In genomic region chr11:75572301-75572791, GRCm38 (mm10) we compare ENCODE assay signal across 8 mouse cellular contexts. TPM values are rescaled to one million over a fixed set of nuclear protein-coding genes. Genes with fewer than 3 reads are reported as not detected.
DNase-seq lines count a peak whose midpoint lies in the region; ATAC-seq and TF ChIP-seq lines count a peak whose summit lies in the region.

No protein-coding gene starts in this region.

- no peak overlapping the region for H3K4me3 ChIP-seq in kidney, adult 2 months (ENCODE audit: insufficient read depth, low read depth, low read length)
- H3K4me3 ChIP-seq in embryonic facial prominence, embryonic 10.5 days: peak overlapping the region; percentile 36
- H3K4me3 ChIP-seq in hindbrain, embryonic 14.5 days (replicated peaks; ENCODE audit: low read length): no peak overlapping the region
- no peak overlapping the region for H3K4me3 ChIP-seq in midbrain, embryonic 13.5 days (replicated peaks)

- H3K36me3 ChIP-seq in kidney, adult 2 months (ENCODE audit: control insufficient read depth, insufficient read depth, low read length): no peaks in the 10 kb centered on the region; the same call in 1 of the 2 replicates
- H3K36me3 ChIP-seq in embryonic facial prominence, embryonic 10.5 days (replicated peaks): peaks cover 14% of the 10 kb centered on the region; the same call in 1 of the 2 replicates
- H3K36me3 ChIP-seq in hindbrain, embryonic 14.5 days (replicated peaks; ENCODE audit: control insufficient read depth, insufficient read depth): peaks cover 38% of the 10 kb centered on the region
- H3K36me3 ChIP-seq in midbrain, embryonic 13.5 days: peaks cover 35% of the 10 kb centered on the region

- H3K4me2 ChIP-seq in hindbrain, embryonic 14.5 days (replicated peaks): no peak overlapping the region
- H3K4me2 ChIP-seq in midbrain, embryonic 13.5 days (replicated peaks): no peak overlapping the region

- no peak for DNase-seq in kidney, adult 2 months
- no peak for DNase-seq in kidney, postnatal 10 days
- no peak for DNase-seq in embryonic facial prominence, embryonic 10.5 days (ENCODE audit: low spot score)
- no peak for DNase-seq in hindbrain, embryonic 14.5 days (ENCODE audit: low spot score)
- DNase-seq in thymus, postnatal 36 days: peak; percentile 43 to 62
- DNase-seq in ovary, postnatal 36 days (ENCODE audit: low spot score): no peak
- no peak for DNase-seq in frontal cortex, postnatal 36 days (ENCODE audit: low spot score in 2 of 2)

- H3K9me3 ChIP-seq in embryonic facial prominence, embryonic 10.5 days: no peaks in the 10 kb centered on the region
- no peaks in the 10 kb centered on the region for H3K9me3 ChIP-seq in hindbrain, embryonic 14.5 days (ENCODE audit: control insufficient read depth, low read length)
- no peaks in the 10 kb centered on the region for H3K9me3 ChIP-seq in midbrain, embryonic 13.5 days

- no peak for TF ChIP-seq POLR2A in kidney, adult 2 months (IDR thresholded peaks at IDR 0.05; ENCODE audit: low read depth, low read length)

- H3K27ac ChIP-seq in kidney, adult 2 months (ENCODE audit: insufficient read depth, low read depth, low read length): peak overlapping the region; percentile 12
- H3K27ac ChIP-seq in embryonic facial prominence, embryonic 10.5 days (replicated peaks): peak overlapping the region; percentile 85
- H3K27ac ChIP-seq in hindbrain, embryonic 14.5 days: peak overlapping the region; percentile 47
- peak overlapping the region; percentile 90 for H3K27ac ChIP-seq in midbrain, embryonic 13.5 days

- peak overlapping the region; percentile 5 for H3K9ac ChIP-seq in hindbrain, embryonic 14.5 days
- H3K9ac ChIP-seq in midbrain, embryonic 13.5 days (replicated peaks): peak overlapping the region; percentile 50

- no peaks in the 10 kb centered on the region for H3K27me3 ChIP-seq in kidney, adult 2 months (replicated peaks; ENCODE audit: control insufficient read depth, insufficient read depth, low read length)
- peaks cover 4% of the 10 kb centered on the region for H3K27me3 ChIP-seq in embryonic facial prominence, embryonic 10.5 days (replicated peaks; ENCODE audit: low read depth, poor library complexity, severe bottlenecking)
- no peaks in the 10 kb centered on the region for H3K27me3 ChIP-seq in hindbrain, embryonic 14.5 days (ENCODE audit: control insufficient read depth, insufficient read depth, low read length)
- no peaks in the 10 kb centered on the region for H3K27me3 ChIP-seq in midbrain, embryonic 13.5 days

- 48% methylated on average over 10 of the region's 10 CpGs for WGBS in kidney, adult 2 months
- WGBS in embryonic facial prominence, embryonic 10.5 days: 13% methylated on average over 10 of the region's 10 CpGs
- WGBS in hindbrain, embryonic 14.5 days: 11% methylated on average over 10 of the region's 10 CpGs
- WGBS in midbrain, embryonic 13.5 days: 10% methylated on average over 10 of the region's 10 CpGs

- TF ChIP-seq CTCF in kidney, adult 2 months (conservative IDR thresholded peaks at IDR 0.05; ENCODE audit: insufficient read depth, insufficient read length, low read depth, low read length): no peak

- peaks cover 7% of the 10 kb centered on the region for H3K4me1 ChIP-seq in kidney, adult 2 months (ENCODE audit: control insufficient read depth, insufficient read depth, low read length)
- peaks cover 33% of the 10 kb centered on the region for H3K4me1 ChIP-seq in embryonic facial prominence, embryonic 10.5 days
- H3K4me1 ChIP-seq in hindbrain, embryonic 14.5 days (replicated peaks; ENCODE audit: control insufficient read depth, insufficient read depth, low read length): peaks cover 15% of the 10 kb centered on the region
- peaks cover 20% of the 10 kb centered on the region for H3K4me1 ChIP-seq in midbrain, embryonic 13.5 days (replicated peaks)

- no peak for ATAC-seq in hindbrain, embryonic 14.5 days (ENCODE audit: low FRiP score)
- ATAC-seq in midbrain, embryonic 13.5 days: peak; percentile 21; the same call in 1 of the 2 replicates

RNA-seq across cellular contexts. Expression of gene Pitpna, which starts 15.6 kb away (rescaled TPM):
- polyA plus RNA-seq in kidney, adult 2 months (2012; rRNA removed): 43.8 and 60.3 TPM in 2 replicates
- polyA plus RNA-seq in embryonic facial prominence, embryonic 10.5 days (2016; fragmentation: Nextera tagmentation; extraction: Ambion mirVana): 61.5 TPM in 2 replicates
- polyA plus RNA-seq in hindbrain, embryonic 14.5 days (2014; fragmentation: Nextera tagmentation; extraction: Ambion mirVana): 136 and 159 TPM in 2 replicates
- polyA plus RNA-seq in midbrain, embryonic 13.5 days (2015; fragmentation: Nextera tagmentation; extraction: Ambion mirVana): 77.8 and 99.2 TPM in 2 replicates

RNA-seq across cellular contexts. Expression of gene Slc43a2, which starts 40.9 kb away (rescaled TPM):
- 148 and 174 TPM in 2 replicates for polyA plus RNA-seq in kidney, adult 2 months (2012; rRNA removed)
- polyA plus RNA-seq in embryonic facial prominence, embryonic 10.5 days (2016; fragmentation: Nextera tagmentation; extraction: Ambion mirVana): 5.1 and 5.6 TPM in 2 replicates
- 13.8 and 15.2 TPM in 2 replicates for polyA plus RNA-seq in hindbrain, embryonic 14.5 days (2014; fragmentation: Nextera tagmentation; extraction: Ambion mirVana)
- 16.4 and 17.3 TPM in 2 replicates for polyA plus RNA-seq in midbrain, embryonic 13.5 days (2015; fragmentation: Nextera tagmentation; extraction: Ambion mirVana)

RNA-seq across cellular contexts. Expression of gene Inpp5k, which starts 58.4 kb away (rescaled TPM):
- polyA plus RNA-seq in kidney, adult 2 months (2012; rRNA removed): 69.1 and 71.5 TPM in 2 replicates
- polyA plus RNA-seq in embryonic facial prominence, embryonic 10.5 days (2016; fragmentation: Nextera tagmentation; extraction: Ambion mirVana): 16.5 and 19.0 TPM in 2 replicates
- 42.3 and 44.9 TPM in 2 replicates for polyA plus RNA-seq in hindbrain, embryonic 14.5 days (2014; fragmentation: Nextera tagmentation; extraction: Ambion mirVana)
- 41.9 and 43.4 TPM in 2 replicates for polyA plus RNA-seq in midbrain, embryonic 13.5 days (2015; fragmentation: Nextera tagmentation; extraction: Ambion mirVana)

RNA-seq across cellular contexts. Expression of gene Scarf1, which starts 59.0 kb away (rescaled TPM):
- 13.3 and 17.3 TPM in 2 replicates for polyA plus RNA-seq in kidney, adult 2 months (2012; rRNA removed)
- 4.8 and 5.1 TPM in 2 replicates for polyA plus RNA-seq in embryonic facial prominence, embryonic 10.5 days (2016; fragmentation: Nextera tagmentation; extraction: Ambion mirVana)
- 3.5 and 4.2 TPM in 2 replicates for polyA plus RNA-seq in hindbrain, embryonic 14.5 days (2014; fragmentation: Nextera tagmentation; extraction: Ambion mirVana)
- polyA plus RNA-seq in midbrain, embryonic 13.5 days (2015; fragmentation: Nextera tagmentation; extraction: Ambion mirVana): 3.4 and 3.5 TPM in 2 replicates

Comparison
In these comparisons a context has a peak if more than half of its experiments do, and no peak if none do; other contexts are left out.
1. DNase-seq: peak in thymus, postnatal 36 days (2 of 2); none in kidney, adult 2 months (single experiment), kidney, postnatal 10 days (single experiment), embryonic facial prominence, embryonic 10.5 days (single experiment), hindbrain, embryonic 14.5 days (single experiment), ovary, postnatal 36 days (single experiment) and frontal cortex, postnatal 36 days (0 of 2).
2. H3K27ac ChIP-seq: peak in every context shown above with its lines; median percentile 90 in midbrain, embryonic 13.5 days; 85 in embryonic facial prominence, embryonic 10.5 days; 47 in hindbrain, embryonic 14.5 days; 12 in kidney, adult 2 months.